Mouse (Mus musculus) CH12.LX (cell line): ENCODE measurements around the gene Kif23. TPM values are rescaled to one million over a fixed set of nuclear protein-coding genes. Genes with fewer than 3 reads are reported as not detected.

Experiments used
- DNase-seq: peaks from one replicate; pipeline ENCODE4 v3.0.0-alpha.2; 2013; ENCODE audit errors: extremely low read depth
- H3K27ac ChIP-seq: 2 replicates; pipeline ENCODE4 v1.5.1; 2012; ENCODE audit warnings: low read depth, mild to moderate bottlenecking, control low read depth, moderate library complexity; ENCODE audit not compliant: insufficient read depth
- H3K27me3 ChIP-seq: replicated peaks from 2 replicates; pipeline ENCODE3; 2012; ENCODE audit warnings: inconsistent platforms
- H3K36me3 ChIP-seq, 2 experiments: replicated peaks in 1 of 2; 2 replicates each; pipeline versions ENCODE3 to v1.6.1; 2012; ENCODE audit warnings: inconsistent platforms in 1 of 2, low read length in 1 of 2, mild to moderate bottlenecking in 1 of 2, mixed read lengths in 1 of 2, moderate library complexity in 1 of 2; ENCODE audit not compliant: control insufficient read depth in 1 of 2, insufficient read depth in 1 of 2
- H3K4me1 ChIP-seq, 2 experiments: 2 replicates each; pipeline ENCODE4 v1.6.1; 2012; ENCODE audit warnings: inconsistent platforms in 1 of 2, moderate library complexity in 1 of 2; ENCODE audit not compliant: insufficient read depth in 2 of 2, control insufficient read depth in 1 of 2
- H3K4me2 ChIP-seq: 2 replicates; pipeline ENCODE4 v1.6.1; 2012; ENCODE audit warnings: low read depth, mild to moderate bottlenecking, control low read depth; ENCODE audit not compliant: poor library complexity, insufficient read depth, severe bottlenecking
- H3K4me3 ChIP-seq, 3 experiments: fragments of 150-350 bp in 1 of 3; sonication (generic) in 1 of 3; replicated peaks in 1 of 3; 2 replicates each; pipeline versions ENCODE3 to v1.5.1; 2011 to 2012; ENCODE audit warnings: low read depth in 2 of 3, low read length in 2 of 3, mild to moderate bottlenecking in 2 of 3, moderate library complexity in 2 of 3, control low read depth in 1 of 3, improper control_type of control experiment in 1 of 3, inconsistent platforms in 1 of 3, mixed read lengths in 1 of 3; ENCODE audit not compliant: poor library complexity in 1 of 3
- H3K79me2 ChIP-seq: replicated peaks from 2 replicates; pipeline ENCODE4 v1.6.1; 2012; ENCODE audit warnings: mild to moderate bottlenecking, moderate library complexity; ENCODE audit not compliant: control insufficient read depth, poor library complexity, insufficient read depth, severe bottlenecking; ENCODE audit errors: extremely low read depth
- H3K9ac ChIP-seq: 2 replicates; pipeline ENCODE4 v1.6.1; 2012; ENCODE audit warnings: low read depth, mild to moderate bottlenecking, control low read depth, moderate library complexity; ENCODE audit not compliant: insufficient read depth
- H3K9me3 ChIP-seq: replicated peaks from 2 replicates; pipeline ENCODE3; 2012; ENCODE audit warnings: low read length, inconsistent platforms, mixed read lengths
- CTCF ChIP-seq, 2 experiments: IDR thresholded peaks in 1 of 2; conservative IDR thresholded peaks in 1 of 2; 2 replicates each; pipeline ENCODE4 v1.5.1; 2011 to 2012; ENCODE audit warnings: low read depth in 2 of 2, low read length in 2 of 2, improper control_type of control experiment in 1 of 2, inconsistent platforms in 1 of 2, mild to moderate bottlenecking in 1 of 2, moderate library complexity in 1 of 2
- EP300 ChIP-seq: IDR thresholded peaks from 2 replicates; pipeline ENCODE4 v1.6.1; 2011; ENCODE audit warnings: low read length, improper control_type of control experiment
- ETS1 ChIP-seq: conservative IDR thresholded peaks from 2 replicates; pipeline ENCODE4 v1.6.1; 2012; ENCODE audit warnings: low read depth, mild to moderate bottlenecking, inconsistent platforms, low read length, improper control_type of control experiment, moderate library complexity
- GABPA ChIP-seq: IDR thresholded peaks from 2 replicates; pipeline ENCODE4 v1.6.1; 2012; ENCODE audit warnings: low read depth, low read length, improper control_type of control experiment, inconsistent platforms; ENCODE audit not compliant: insufficient replicate concordance
- IRF4 ChIP-seq: IDR thresholded peaks from 2 replicates; pipeline ENCODE4 v1.6.1; 2014; ENCODE audit warnings: low read depth, mild to moderate bottlenecking, inconsistent platforms, low read length, improper control_type of control experiment
- JUN ChIP-seq: IDR thresholded peaks from 2 replicates; pipeline ENCODE4 v1.6.1; 2011; ENCODE audit warnings: low read depth, mild to moderate bottlenecking, low read length, improper control_type of control experiment, moderate library complexity; ENCODE audit not compliant: insufficient read depth
- JUND ChIP-seq: conservative IDR thresholded peaks from 2 replicates; pipeline ENCODE4 v1.6.1; 2011; ENCODE audit warnings: low read depth, low read length, improper control_type of control experiment
- KAT2A ChIP-seq: IDR thresholded peaks from 2 replicates; pipeline ENCODE4 v1.6.1; 2012; ENCODE audit warnings: low read length, improper control_type of control experiment, inconsistent platforms; ENCODE audit not compliant: insufficient replicate concordance
- MAX ChIP-seq: IDR thresholded peaks from 2 replicates; pipeline ENCODE4 v1.6.1; 2011; ENCODE audit warnings: low read length, improper control_type of control experiment
- MAZ ChIP-seq: IDR thresholded peaks from 2 replicates; pipeline ENCODE4 v1.6.1; 2012; ENCODE audit warnings: low read depth, mild to moderate bottlenecking, inconsistent platforms, low read length, improper control_type of control experiment, moderate library complexity
- MEF2A ChIP-seq: IDR thresholded peaks from 2 replicates; pipeline ENCODE4 v1.6.1; 2014; ENCODE audit warnings: low read depth, mild to moderate bottlenecking, inconsistent platforms, low read length, improper control_type of control experiment, borderline replicate concordance
- MXI1 ChIP-seq: IDR thresholded peaks from 2 replicates; pipeline ENCODE4 v1.6.1; 2011; ENCODE audit warnings: mild to moderate bottlenecking, low read depth, low read length, improper control_type of control experiment
- NELFE ChIP-seq: IDR thresholded peaks from 2 replicates; pipeline ENCODE4 v1.6.1; 2011; ENCODE audit warnings: low read depth, low read length, improper control_type of control experiment
- NRF1 ChIP-seq: IDR thresholded peaks from 2 replicates; pipeline ENCODE4 v1.6.1; 2014; ENCODE audit warnings: low read depth, mild to moderate bottlenecking, inconsistent platforms, low read length, improper control_type of control experiment, moderate library complexity
- PAX5 ChIP-seq: IDR thresholded peaks from 2 replicates; pipeline ENCODE4 v1.6.1; 2012; ENCODE audit warnings: low read length, inconsistent platforms, mixed read lengths
- POLR2A ChIP-seq: IDR thresholded peaks from 2 replicates; pipeline ENCODE4 v1.6.1; 2011; ENCODE audit warnings: low read depth, mild to moderate bottlenecking, improper control_type of control experiment, low read length
- RAD21 ChIP-seq: IDR thresholded peaks from 2 replicates; pipeline ENCODE4 v1.6.1; 2011; ENCODE audit warnings: low read depth, mild to moderate bottlenecking, low read length, improper control_type of control experiment, moderate library complexity
- RCOR1 ChIP-seq: conservative IDR thresholded peaks from 2 replicates; pipeline ENCODE4 v1.6.1; 2012; ENCODE audit warnings: low read depth, mild to moderate bottlenecking, inconsistent platforms, low read length, improper control_type of control experiment
- SIN3A ChIP-seq: IDR thresholded peaks from 2 replicates; pipeline ENCODE4 v1.6.1; 2012; ENCODE audit warnings: low read length, improper control_type of control experiment, inconsistent platforms
- SMC3 ChIP-seq: IDR thresholded peaks from 2 replicates; pipeline ENCODE4 v1.6.1; 2011; ENCODE audit warnings: low read depth, low read length, improper control_type of control experiment
- TBP ChIP-seq: conservative IDR thresholded peaks from 2 replicates; pipeline ENCODE4 v1.6.1; 2011; ENCODE audit warnings: low read depth, low read length, improper control_type of control experiment
- UBTF ChIP-seq: IDR thresholded peaks from 2 replicates; pipeline ENCODE4 v1.6.1; 2012; ENCODE audit warnings: low read depth, mild to moderate bottlenecking, inconsistent platforms, low read length, improper control_type of control experiment, moderate library complexity
- USF2 ChIP-seq: conservative IDR thresholded peaks from 2 replicates; pipeline ENCODE4 v1.6.1; 2011; ENCODE audit warnings: low read depth, low read length, improper control_type of control experiment
- ZC3H11A ChIP-seq: IDR thresholded peaks from 2 replicates; pipeline ENCODE4 v1.6.1; 2012; ENCODE audit warnings: low read depth, mild to moderate bottlenecking, inconsistent platforms, low read length, improper control_type of control experiment
- ZKSCAN1 ChIP-seq: IDR thresholded peaks from 2 replicates; pipeline ENCODE4 v1.6.1; 2012; ENCODE audit warnings: low read depth, inconsistent platforms, low read length, improper control_type of control experiment, borderline replicate concordance
- ZNF384 ChIP-seq: IDR thresholded peaks from 2 replicates; pipeline ENCODE4 v1.6.1; 2012; ENCODE audit warnings: low read depth, low read length, improper control_type of control experiment, inconsistent platforms
- dilution Hi-C: fragments of 300-500 bp; cut with MboI; formaldehyde crosslinking; loops from 2 replicates; pipeline ENCODE4 v1.14.3; 2020; ENCODE audit warnings: low sequenced_read_pairs; ENCODE audit not compliant: extremely low pct_unique_long_range_greater_than_20kb, extremely low pct_ligation_motif_present
- in situ Hi-C: fragments of 300-500 bp; cut with MboI; formaldehyde crosslinking; loops from 3 replicates; pipeline ENCODE4 v1.14.3; 2019; ENCODE audit warnings: low sequenced_read_pairs, low pct_ligation_motif_present, low pct_unique_long_range_greater_than_20kb, mixed read lengths
- polyA plus RNA-seq: library from polyadenylated mRNA; unstranded; fragments of >175 nt; gene quantifications from 2 replicates; pipeline ENCODE4 v1.2.1, GENCODE M21; 2012; ENCODE audit warnings: low read depth; ENCODE audit not compliant: insufficient read length
- total RNA-seq, 2 experiments: library from RNA; depleted of rRNA; stranded (reverse); fragments of 300-350 nt in 1 of 2; fragments of >200 nt in 1 of 2; gene quantifications; 2 replicates each; pipeline ENCODE4 v1.2.3; 2012 to 2014

Kif23 gene
- total and polyA plus RNA-seq, 3 experiments = 50.6 to 133 (median 96.2) TPM

DNA sequence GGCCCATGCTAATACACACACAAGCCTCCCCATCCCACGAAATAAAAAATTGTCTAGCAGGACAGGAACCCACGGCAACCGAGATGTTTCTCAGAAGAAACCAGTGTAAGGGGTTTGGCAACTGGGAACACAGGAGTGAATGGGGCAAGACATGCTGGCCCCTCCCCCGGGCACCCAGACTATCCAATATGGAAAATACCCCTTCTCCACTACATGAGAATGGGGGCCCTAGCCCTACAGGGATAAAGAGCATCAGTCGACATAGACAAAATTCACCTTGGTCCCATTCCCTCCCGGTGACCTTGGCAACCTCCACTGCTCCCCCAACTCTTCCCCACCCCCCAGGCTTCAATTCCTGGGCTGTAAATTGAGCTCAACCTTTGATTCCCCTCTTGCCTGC lies 74.7 kb downstream of the Kif23 start:
- Histone ChIP-seq H3K27me3 (peaks cover 2% of the 10 kb centered on the region), H3K79me2 (no peaks in the 10 kb centered on the region), H3K4me1 (no peaks in the 10 kb centered on the region), H3K9me3 (peaks cover 20% of the 10 kb centered on the region), H3K9ac (no peak overlapping the region), H3K4me3 (no peak overlapping the region), H3K4me2 (no peak overlapping the region), H3K36me3 (no peaks in the 10 kb centered on the region), H3K27ac (no peak overlapping the region)
- dilution Hi-C loops = no loop called here
- TF ChIP-seq RAD21 (no peak), CTCF (conservative IDR thresholded peaks at IDR 0.05 in 1 of 2, IDR thresholded peaks at IDR 0.05 in 1 of 2; ENCODE audit: low read depth in 2 of 2, low read length in 2 of 2) (no peak), ETS1 (no peak), TBP (no peak), SMC3 (no peak), GABPA (no peak), NELFE (no peak), JUND (no peak), JUN (no peak), MAX (no peak), POLR2A (no peak), EP300 (no peak), USF2 (no peak)
- in situ Hi-C loops = loop anchor here (25.0 kb wide), 1 partner anchor 835 kb away; no protein-coding TSS in a partner anchor
- DNase-seq = no peak

DNA sequence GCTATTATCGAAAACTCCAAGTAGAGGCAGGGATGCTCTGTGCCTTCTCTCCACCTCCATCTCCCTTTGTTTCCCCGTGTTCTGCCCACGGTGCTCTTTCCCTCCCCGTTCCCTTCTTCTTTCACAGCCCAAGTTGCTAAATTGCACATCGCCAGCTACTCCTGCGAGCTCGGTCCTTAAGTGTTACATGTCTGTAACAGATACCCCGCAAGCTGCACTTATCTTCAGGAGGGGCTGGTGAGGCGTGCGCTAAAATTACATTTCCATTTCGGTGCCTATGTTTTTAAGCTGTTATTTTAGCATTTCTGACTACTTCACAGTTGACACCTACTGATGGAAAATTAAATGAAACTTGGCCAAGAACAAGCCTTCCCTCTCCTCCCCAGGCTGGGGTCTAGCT lies 78.9 kb downstream of the Kif23 start:
- Histone ChIP-seq H3K27ac (no peak overlapping the region), H3K36me3 (no peaks in the 10 kb centered on the region), H3K4me2 (no peak overlapping the region), H3K9me3 (peaks cover 25% of the 10 kb centered on the region), H3K9ac (no peak overlapping the region), H3K79me2 (no peaks in the 10 kb centered on the region), H3K27me3 (peaks cover 5% of the 10 kb centered on the region), H3K4me3 (no peak overlapping the region), H3K4me1 (no peaks in the 10 kb centered on the region)
- dilution Hi-C loops (no loop called here), in situ Hi-C loops (loop anchor here (25.0 kb wide), 1 partner anchor 830 kb away; no protein-coding TSS in a partner anchor)
- no peak for DNase-seq
- TF ChIP-seq KAT2A (no peak), MXI1 (no peak), ZNF384 (no peak), RCOR1 (no peak), TBP (no peak), IRF4 (no peak), NRF1 (no peak), ZC3H11A (no peak), CTCF (conservative IDR thresholded peaks at IDR 0.05 in 1 of 2, IDR thresholded peaks at IDR 0.05 in 1 of 2; ENCODE audit: low read depth in 2 of 2, low read length in 2 of 2) (no peak), ZKSCAN1 (no peak), UBTF (no peak), EP300 (no peak), MAZ (no peak), PAX5 (no peak), MEF2A (no peak), RAD21 (no peak), SIN3A (no peak), ETS1 (no peak)
